Mouse (Mus musculus): ENCODE measurements around the gene Mcam. TPM values are rescaled to one million over a fixed set of nuclear protein-coding genes. Genes with fewer than 3 reads are reported as not detected.

Mcam gene
- polyA plus RNA-seq, 2 experiments: 3.1 to 6.2 TPM

DNA sequence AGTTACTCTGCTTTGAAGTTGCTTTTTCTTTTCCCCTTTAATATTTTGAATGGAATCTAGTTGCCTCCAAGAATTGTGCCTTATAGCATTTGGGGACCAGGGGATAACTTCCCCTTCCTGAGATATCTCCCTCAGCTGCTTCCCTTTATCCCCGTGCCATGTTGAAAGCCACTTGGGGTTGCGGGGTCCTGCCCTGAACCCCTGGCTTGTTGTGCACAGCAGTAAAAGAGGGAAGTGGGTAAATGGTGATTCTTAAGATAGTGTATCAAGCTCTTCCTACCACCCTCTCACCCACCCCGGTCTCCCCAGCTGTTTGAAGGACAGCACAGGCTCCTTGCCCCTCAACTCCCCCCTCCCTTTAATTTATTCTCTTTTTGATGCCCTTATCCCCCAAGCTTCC, 39.5 kb upstream of the Mcam start:
- Histone ChIP-seq H3K9ac (replicated peaks) (no peak overlapping the region), H3K4me2 (ENCODE audit: low read depth) (no peak overlapping the region), H3K27ac (no peak overlapping the region), H3K9me3 (ENCODE audit: control insufficient read depth, low read length) (no peaks in the 10 kb centered on the region), H3K36me3 (replicated peaks; ENCODE audit: control insufficient read depth, insufficient read depth, low read depth) (no peaks in the 10 kb centered on the region), H3K4me3 (ENCODE audit: insufficient read depth in 1 of 2, low read depth in 2 of 2, low read length in 2 of 2) (no peak overlapping the region), H3K27me3 (ENCODE audit: control insufficient read depth, insufficient read depth, low read length) (no peaks in the 10 kb centered on the region), H3K4me1 (replicated peaks; ENCODE audit: control insufficient read depth in 2 of 2, insufficient read depth in 2 of 2, low read length in 1 of 2) (no peaks in the 10 kb centered on the region)
- TF ChIP-seq EP300 (IDR thresholded peaks at IDR 0.05; ENCODE audit: low read depth) (no peak), CTCF (IDR thresholded peaks at IDR 0.05; ENCODE audit: low read depth) (no peak)
- DNase-seq (ENCODE audit: low read depth in 3 of 3, low spot score in 3 of 3) (no peak), ATAC-seq (ENCODE audit: insufficient read depth) (no peak)
- WGBS (ENCODE audit: insufficient replicate concordance): 29% methylated on average over 3 of the region's 3 CpGs

DNA sequence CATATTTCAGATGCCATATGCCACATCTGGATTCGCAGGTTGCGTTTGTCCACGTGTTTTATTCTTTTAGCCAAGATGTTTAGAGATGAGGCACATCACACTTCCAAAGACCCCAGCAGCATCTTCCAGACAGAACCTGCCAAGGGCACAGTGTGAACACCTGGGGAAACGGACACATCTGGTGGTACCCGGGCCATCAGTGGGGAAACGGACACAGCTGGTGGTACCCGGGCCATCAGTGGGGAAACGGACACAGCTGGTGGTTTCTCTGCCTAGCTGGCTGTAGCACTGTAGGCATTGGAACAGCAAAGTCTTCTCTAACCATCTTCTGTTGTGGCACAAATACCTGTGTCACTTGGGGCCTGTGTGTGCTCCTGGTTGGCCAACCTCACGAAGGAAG, 38.5 kb upstream of the Mcam start:
- 79% methylated on average over 9 of the region's 9 CpGs for WGBS (ENCODE audit: insufficient replicate concordance)
- DNase-seq (ENCODE audit: low read depth in 3 of 3, low spot score in 3 of 3) (no peak), ATAC-seq (ENCODE audit: insufficient read depth) (no peak)
- Histone ChIP-seq H3K36me3 (replicated peaks; ENCODE audit: control insufficient read depth, insufficient read depth, low read depth) (no peaks in the 10 kb centered on the region), H3K4me2 (ENCODE audit: low read depth) (no peak overlapping the region), H3K4me3 (ENCODE audit: insufficient read depth in 1 of 2, low read depth in 2 of 2, low read length in 2 of 2) (no peak overlapping the region), H3K9ac (replicated peaks) (no peak overlapping the region), H3K27me3 (ENCODE audit: control insufficient read depth, insufficient read depth, low read length) (no peaks in the 10 kb centered on the region), H3K27ac (no peak overlapping the region), H3K4me1 (replicated peaks; ENCODE audit: control insufficient read depth in 2 of 2, insufficient read depth in 2 of 2, low read length in 1 of 2) (no peaks in the 10 kb centered on the region), H3K9me3 (ENCODE audit: control insufficient read depth, low read length) (no peaks in the 10 kb centered on the region)
- TF ChIP-seq CTCF (IDR thresholded peaks at IDR 0.05; ENCODE audit: low read depth): no peak

DNA sequence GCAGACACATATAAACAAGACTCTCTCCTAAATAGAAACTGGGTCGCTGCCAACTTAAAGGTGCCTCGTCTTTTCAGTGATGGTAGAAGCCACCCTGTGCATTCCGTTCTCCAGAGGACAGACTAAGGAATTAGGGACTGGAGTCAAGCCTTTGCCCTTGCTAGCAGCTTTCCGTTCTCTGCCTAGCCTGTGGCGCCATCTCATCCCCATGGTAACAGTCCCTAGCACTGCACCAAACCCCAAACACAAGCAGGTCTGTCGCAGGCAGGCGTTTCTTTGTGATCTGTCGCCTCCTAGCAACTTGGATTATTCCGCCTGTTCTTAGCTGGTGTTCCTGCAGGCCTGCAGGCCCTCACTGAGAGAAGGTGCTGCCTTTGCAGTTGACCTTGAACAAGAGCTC, 37.7 kb upstream of the Mcam start:
- H3K4me1 ChIP-seq (replicated peaks; ENCODE audit: control insufficient read depth in 2 of 2, insufficient read depth in 2 of 2, low read length in 1 of 2): no peaks in the 10 kb centered on the region
- H3K9me3 ChIP-seq (ENCODE audit: control insufficient read depth, low read length): no peaks in the 10 kb centered on the region
- no peak overlapping the region for H3K4me3 ChIP-seq (ENCODE audit: insufficient read depth in 1 of 2, low read depth in 2 of 2, low read length in 2 of 2)
- no peak overlapping the region for H3K27ac ChIP-seq
- H3K27me3 ChIP-seq (ENCODE audit: control insufficient read depth, insufficient read depth, low read length): no peaks in the 10 kb centered on the region
- DNase-seq (ENCODE audit: low read depth in 3 of 3, low spot score in 3 of 3) (no peak), ATAC-seq (ENCODE audit: insufficient read depth) (no peak)
- no peaks in the 10 kb centered on the region for H3K36me3 ChIP-seq (replicated peaks; ENCODE audit: control insufficient read depth, insufficient read depth, low read depth)
- TF ChIP-seq CTCF (IDR thresholded peaks at IDR 0.05; ENCODE audit: low read depth) (no peak), EP300 (IDR thresholded peaks at IDR 0.05; ENCODE audit: low read depth) (no peak)
- WGBS (ENCODE audit: insufficient replicate concordance): 69% methylated on average over 9 of the region's 9 CpGs
- no peak overlapping the region for H3K9ac ChIP-seq (replicated peaks)
- H3K4me2 ChIP-seq (ENCODE audit: low read depth): no peak overlapping the region

DNA sequence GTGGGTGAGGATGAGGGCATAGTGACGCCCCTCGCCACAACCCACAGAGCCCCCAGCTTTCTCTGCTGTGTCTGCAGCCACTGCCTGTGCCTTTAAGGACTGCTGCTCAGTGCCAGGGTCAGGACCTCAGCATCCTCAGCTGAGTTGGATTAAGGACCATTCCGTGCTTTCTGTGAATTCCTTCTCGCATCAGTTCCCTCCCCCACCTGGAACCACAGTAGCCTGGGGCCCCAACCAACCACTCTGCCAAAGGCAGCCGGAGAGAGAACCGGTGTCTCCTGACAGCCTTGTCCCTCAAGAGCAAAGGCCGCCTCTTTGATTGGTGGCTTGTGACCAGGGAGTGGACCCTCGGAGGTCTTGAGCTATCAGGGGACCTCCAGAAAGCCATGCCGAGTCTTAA, 32.8 kb upstream of the Mcam start, which contains the start of gene Mfrp:
Gene Mfrp (plus strand): TSS at position 240 of the 400 bp plus-strand sequence.
- H3K9ac ChIP-seq (replicated peaks): no peak within 1 kb of the TSS
- TF ChIP-seq CTCF (IDR thresholded peaks at IDR 0.05; ENCODE audit: low read depth) (no peak), EP300 (IDR thresholded peaks at IDR 0.05; ENCODE audit: low read depth) (no peak)
- H3K36me3 ChIP-seq (replicated peaks; ENCODE audit: control insufficient read depth, insufficient read depth, low read depth): peaks cover 3% of the 10 kb centered on the region; the same call in 1 of the 2 replicates
- H3K27ac ChIP-seq: no peak within 1 kb of the TSS
- no peak within 1 kb of the TSS for H3K4me2 ChIP-seq (ENCODE audit: low read depth)
- H3K4me3 ChIP-seq (ENCODE audit: insufficient read depth in 1 of 2, low read depth in 2 of 2, low read length in 2 of 2): no peak within 1 kb of the TSS
- no peak for ATAC-seq (ENCODE audit: insufficient read depth)
- no peak for DNase-seq (ENCODE audit: low read depth in 3 of 3, low spot score in 3 of 3)
- no peaks in the 10 kb centered on the region for H3K27me3 ChIP-seq (ENCODE audit: control insufficient read depth, insufficient read depth, low read length)
- WGBS (ENCODE audit: insufficient replicate concordance): 75% methylated on average over 9 of the region's 9 CpGs
- no peaks in the 10 kb centered on the region for H3K9me3 ChIP-seq (ENCODE audit: control insufficient read depth, low read length)
- H3K4me1 ChIP-seq (replicated peaks; ENCODE audit: control insufficient read depth in 2 of 2, insufficient read depth in 2 of 2, low read length in 1 of 2): no peaks in the 10 kb centered on the region

DNA sequence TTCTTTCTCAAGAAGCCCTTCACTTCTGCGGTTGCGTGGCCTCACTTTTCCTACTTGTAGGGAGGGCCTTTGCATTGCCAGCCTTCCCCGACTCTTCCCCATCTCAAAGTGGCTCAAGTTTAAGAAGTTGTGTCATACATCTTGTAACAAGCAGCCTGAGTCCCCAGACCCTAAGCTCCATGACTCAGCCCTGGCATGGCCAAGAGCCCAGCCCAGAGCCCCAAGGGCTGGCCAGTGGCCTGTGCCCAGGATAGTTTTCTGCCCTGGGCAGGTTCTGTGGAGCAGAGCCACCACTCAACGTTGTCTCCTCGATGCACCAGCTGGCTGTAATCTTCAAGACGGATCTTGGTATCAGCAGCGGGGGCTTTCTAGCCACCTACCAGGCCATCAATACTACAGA, 29.4 kb upstream of the Mcam start:
- no peak for ATAC-seq (ENCODE audit: insufficient read depth)
- Histone ChIP-seq H3K4me2 (ENCODE audit: low read depth) (no peak overlapping the region), H3K9ac (replicated peaks) (no peak overlapping the region), H3K4me1 (replicated peaks; ENCODE audit: control insufficient read depth in 2 of 2, insufficient read depth in 2 of 2, low read length in 1 of 2) (peaks cover 0 to 7% of the 10 kb centered on the region in 2 experiments), H3K4me3 (ENCODE audit: insufficient read depth in 1 of 2, low read depth in 2 of 2, low read length in 2 of 2) (no peak overlapping the region), H3K27ac (no peak overlapping the region), H3K36me3 (replicated peaks; ENCODE audit: control insufficient read depth, insufficient read depth, low read depth) (peaks cover 14% of the 10 kb centered on the region), H3K27me3 (ENCODE audit: control insufficient read depth, insufficient read depth, low read length) (no peaks in the 10 kb centered on the region), H3K9me3 (ENCODE audit: control insufficient read depth, low read length) (no peaks in the 10 kb centered on the region)
- WGBS (ENCODE audit: insufficient replicate concordance): 80% methylated on average over 7 of the region's 7 CpGs
- TF ChIP-seq CTCF (IDR thresholded peaks at IDR 0.05; ENCODE audit: low read depth): no peak
- TF ChIP-seq EP300 (IDR thresholded peaks at IDR 0.05; ENCODE audit: low read depth): no peak
- DNase-seq (ENCODE audit: low read depth in 3 of 3, low spot score in 3 of 3): no peak

Data from liver, embryonic 14.5 days (tissue).